Mouse (Mus musculus): ENCODE data around the gene Rag2. TPM values are rescaled to one million over a fixed set of nuclear protein-coding genes. Genes with fewer than 3 reads are reported as not detected.

Rag2 gene
- not detected in 2 replicates for polyA plus RNA-seq (2012; ENCODE audit: insufficient read depth, insufficient read length, low replicate concordance, missing spikeins)

DNA sequence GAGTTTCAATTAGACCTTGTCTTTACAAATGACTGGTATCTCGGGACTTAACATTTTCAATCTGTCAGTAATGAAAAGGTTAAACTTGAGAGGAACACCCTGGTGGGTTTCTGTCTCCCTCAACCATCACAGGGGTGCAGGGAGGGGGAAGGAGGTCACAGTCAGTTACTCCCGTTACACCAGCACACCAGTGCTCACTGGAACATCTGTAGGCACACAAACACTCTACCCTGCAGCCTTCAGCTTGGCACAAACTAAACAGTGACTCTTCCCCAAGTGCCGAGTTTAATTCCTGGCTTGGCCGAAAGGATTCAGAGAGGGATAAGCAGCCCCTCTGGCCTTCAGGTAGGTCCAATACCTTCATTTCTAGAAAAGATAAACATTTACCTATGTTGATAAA, at the start of gene Rag2:
TSS of gene Rag2 (plus strand) at position 193 of the 400 bp plus-strand sequence.
- Histone ChIP-seq H3K27ac (ENCODE audit: insufficient read depth, low read depth, low read length) (no peak within 1 kb of the TSS), H3K4me3 (ENCODE audit: insufficient read depth, low read depth, low read length) (no peak within 1 kb of the TSS), H3K4me1 (ENCODE audit: control insufficient read depth, insufficient read depth, low read length) (peaks cover 5% of the 10 kb centered on the region; the same call in 1 of the 2 replicates)
- TF ChIP-seq POLR2A (IDR thresholded peaks at IDR 0.05; ENCODE audit: insufficient read depth, low read depth, low read length) (no peak), CTCF (IDR thresholded peaks at IDR 0.05; ENCODE audit: insufficient read depth, low read depth, low read length) (no peak)
- 59% methylated on average over 4 of the region's 4 CpGs for WGBS

GRCm38 (mm10) chr2:101577243-101577642, 47.3 kb upstream of the Rag2 start:
- Histone ChIP-seq H3K4me1 (ENCODE audit: control insufficient read depth, insufficient read depth, low read length) (no peaks in the 10 kb centered on the region), H3K4me3 (ENCODE audit: insufficient read depth, low read depth, low read length) (no peak overlapping the region), H3K27ac (ENCODE audit: insufficient read depth, low read depth, low read length) (no peak overlapping the region)
- no peak for TF ChIP-seq CTCF (IDR thresholded peaks at IDR 0.05; ENCODE audit: insufficient read depth, low read depth, low read length)
- 72% methylated on average over 4 of the region's 4 CpGs for WGBS

DNA sequence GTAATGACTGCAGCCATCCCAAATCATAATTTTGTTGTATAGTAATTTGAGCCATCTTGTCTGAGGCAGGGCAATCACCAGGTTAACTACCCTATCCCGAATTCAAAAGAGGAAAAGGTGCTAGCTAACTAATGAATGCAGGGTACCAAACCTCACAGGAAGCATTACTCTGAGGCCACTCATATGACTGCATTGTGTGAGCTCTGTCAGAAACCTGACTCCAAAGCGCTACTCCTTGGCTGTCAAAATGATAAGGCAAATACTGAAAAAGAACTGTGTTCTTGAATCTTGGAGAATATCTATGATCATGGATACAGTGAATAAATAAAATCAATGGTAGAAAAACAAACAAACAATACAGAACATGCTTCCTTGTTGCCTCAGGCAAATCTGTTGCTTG, 44.5 kb upstream of the Rag2 start:
- Histone ChIP-seq H3K4me1 (ENCODE audit: control insufficient read depth, insufficient read depth, low read length) (no peaks in the 10 kb centered on the region), H3K4me3 (ENCODE audit: insufficient read depth, low read depth, low read length) (no peak overlapping the region), H3K27ac (ENCODE audit: insufficient read depth, low read depth, low read length) (no peak overlapping the region)
- 82% methylated on average over 2 of the region's 2 CpGs for WGBS
- TF ChIP-seq CTCF (IDR thresholded peaks at IDR 0.05; ENCODE audit: insufficient read depth, low read depth, low read length): no peak
- TF ChIP-seq POLR2A (IDR thresholded peaks at IDR 0.05; ENCODE audit: insufficient read depth, low read depth, low read length): no peak

- no peak overlapping the region for H3K4me3 ChIP-seq (ENCODE audit: insufficient read depth, low read depth, low read length)
- no peaks in the 10 kb centered on the region for H3K4me1 ChIP-seq (ENCODE audit: control insufficient read depth, insufficient read depth, low read length)
- TF ChIP-seq POLR2A (IDR thresholded peaks at IDR 0.05; ENCODE audit: insufficient read depth, low read depth, low read length) (no peak), CTCF (IDR thresholded peaks at IDR 0.05; ENCODE audit: insufficient read depth, low read depth, low read length) (no peak)
- WGBS: 63% methylated on average over 1 of the region's 1 CpGs
- H3K27ac ChIP-seq (ENCODE audit: insufficient read depth, low read depth, low read length): no peak overlapping the region
Observed at GRCm38 (mm10) chr2:101580428-101580827, 44.1 kb upstream of the Rag2 start.

- no peak overlapping the region for H3K27ac ChIP-seq (ENCODE audit: insufficient read depth, low read depth, low read length)
- TF ChIP-seq CTCF (IDR thresholded peaks at IDR 0.05; ENCODE audit: insufficient read depth, low read depth, low read length): no peak
- TF ChIP-seq POLR2A (IDR thresholded peaks at IDR 0.05; ENCODE audit: insufficient read depth, low read depth, low read length): no peak
- 81% methylated on average over 3 of the region's 3 CpGs for WGBS
- no peaks in the 10 kb centered on the region for H3K4me1 ChIP-seq (ENCODE audit: control insufficient read depth, insufficient read depth, low read length)
- H3K4me3 ChIP-seq (ENCODE audit: insufficient read depth, low read depth, low read length): no peak overlapping the region
Observed at GRCm38 (mm10) chr2:101580977-101581376, 43.5 kb upstream of the Rag2 start.

GRCm38 (mm10) chr2:101581418-101581817, 43.1 kb upstream of the Rag2 start:
- H3K4me1 ChIP-seq (ENCODE audit: control insufficient read depth, insufficient read depth, low read length): no peaks in the 10 kb centered on the region
- no peak overlapping the region for H3K27ac ChIP-seq (ENCODE audit: insufficient read depth, low read depth, low read length)
- 85% methylated on average over 3 of the region's 3 CpGs for WGBS
- H3K4me3 ChIP-seq (ENCODE audit: insufficient read depth, low read depth, low read length): no peak overlapping the region
- no peak for TF ChIP-seq CTCF (IDR thresholded peaks at IDR 0.05; ENCODE audit: insufficient read depth, low read depth, low read length)
- no peak for TF ChIP-seq POLR2A (IDR thresholded peaks at IDR 0.05; ENCODE audit: insufficient read depth, low read depth, low read length)

GRCm38 (mm10) chr2:101591356-101591755, 33.2 kb upstream of the Rag2 start:
- no peak overlapping the region for H3K27ac ChIP-seq (ENCODE audit: insufficient read depth, low read depth, low read length)
- TF ChIP-seq CTCF (IDR thresholded peaks at IDR 0.05; ENCODE audit: insufficient read depth, low read depth, low read length): no peak
- H3K4me1 ChIP-seq (ENCODE audit: control insufficient read depth, insufficient read depth, low read length): no peaks in the 10 kb centered on the region
- WGBS: 83% methylated on average over 8 of the region's 8 CpGs
- no peak overlapping the region for H3K4me3 ChIP-seq (ENCODE audit: insufficient read depth, low read depth, low read length)

DNA sequence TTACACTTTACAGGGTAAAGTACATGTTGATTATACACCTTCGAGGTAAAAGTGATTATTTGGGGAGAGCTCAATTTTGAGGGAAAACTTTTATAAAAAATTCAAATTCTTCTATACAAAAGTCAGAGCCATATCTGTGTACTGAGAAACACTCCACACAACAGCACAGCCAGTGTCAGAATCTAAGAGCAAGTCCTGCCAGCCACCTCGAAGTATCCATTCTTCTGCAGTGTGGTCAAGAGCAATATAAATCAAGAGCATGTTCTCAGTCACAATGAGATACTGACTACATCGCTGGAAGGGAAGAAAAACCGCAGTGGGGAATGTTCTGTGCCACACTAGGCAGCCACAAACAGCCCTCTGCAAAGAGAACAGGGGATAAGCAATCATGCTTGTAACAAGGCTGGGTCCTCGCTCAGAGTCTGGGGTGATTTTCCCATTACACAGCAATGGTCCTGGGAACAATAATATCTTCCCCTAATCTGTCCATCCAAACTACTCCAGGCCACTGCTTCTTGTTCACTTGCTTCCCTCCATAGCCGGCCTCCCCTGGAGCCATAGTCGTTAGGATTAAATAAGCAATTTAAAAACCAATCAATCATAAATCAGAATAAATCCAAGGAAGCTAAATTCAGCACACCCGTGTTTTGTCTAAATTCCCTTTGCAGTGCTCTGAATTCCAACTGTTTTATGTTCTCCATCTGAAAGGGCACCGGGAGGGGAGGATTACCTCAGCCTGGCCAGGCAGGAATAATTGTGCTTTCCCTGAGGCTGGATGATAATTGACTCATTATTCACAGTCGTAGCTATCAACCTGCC, 32.3 kb upstream of the Rag2 start:
- no peak for TF ChIP-seq CTCF (IDR thresholded peaks at IDR 0.05; ENCODE audit: insufficient read depth, low read depth, low read length)
- 54% methylated on average over 10 of the region's 10 CpGs for WGBS
- Histone ChIP-seq H3K4me3 (ENCODE audit: insufficient read depth, low read depth, low read length) (no peak overlapping the region), H3K4me1 (ENCODE audit: control insufficient read depth, insufficient read depth, low read length) (no peaks in the 10 kb centered on the region), H3K27ac (ENCODE audit: insufficient read depth, low read depth, low read length) (no peak overlapping the region)

GRCm38 (mm10) chr2:101592886-101593285, 31.6 kb upstream of the Rag2 start:
- H3K4me3 ChIP-seq (ENCODE audit: insufficient read depth, low read depth, low read length): no peak overlapping the region
- TF ChIP-seq CTCF (IDR thresholded peaks at IDR 0.05; ENCODE audit: insufficient read depth, low read depth, low read length) (no peak), POLR2A (IDR thresholded peaks at IDR 0.05; ENCODE audit: insufficient read depth, low read depth, low read length) (no peak)
- H3K27ac ChIP-seq (ENCODE audit: insufficient read depth, low read depth, low read length): no peak overlapping the region
- 66% methylated on average over 8 of the region's 8 CpGs for WGBS
- no peaks in the 10 kb centered on the region for H3K4me1 ChIP-seq (ENCODE audit: control insufficient read depth, insufficient read depth, low read length)
